Mouse (Mus musculus): Measurements from ENCODE around the gene Lrrtm3.

The Lrrtm3 gene

DNA sequence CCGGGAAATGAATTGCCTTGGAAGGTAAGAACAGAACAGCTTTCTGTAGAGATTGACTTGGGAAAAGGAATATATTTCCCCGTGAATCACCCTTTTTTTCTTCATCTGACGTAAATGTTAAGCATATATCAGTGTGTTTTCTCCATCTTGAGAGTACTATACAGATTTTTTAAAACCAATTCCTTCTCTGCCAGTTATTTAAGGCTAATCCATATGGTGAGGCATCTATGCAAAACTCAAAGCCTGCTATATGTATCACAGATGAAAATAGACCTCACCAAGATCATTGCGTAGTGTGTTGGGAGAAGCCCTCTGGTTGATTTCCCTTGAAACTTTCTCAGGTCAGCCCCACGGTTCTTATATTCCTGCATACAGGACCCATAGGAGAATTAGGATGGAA is 195.5 kb downstream of the Lrrtm3 start:
- DNase-seq (ENCODE audit: low spot score) = no peak

DNA sequence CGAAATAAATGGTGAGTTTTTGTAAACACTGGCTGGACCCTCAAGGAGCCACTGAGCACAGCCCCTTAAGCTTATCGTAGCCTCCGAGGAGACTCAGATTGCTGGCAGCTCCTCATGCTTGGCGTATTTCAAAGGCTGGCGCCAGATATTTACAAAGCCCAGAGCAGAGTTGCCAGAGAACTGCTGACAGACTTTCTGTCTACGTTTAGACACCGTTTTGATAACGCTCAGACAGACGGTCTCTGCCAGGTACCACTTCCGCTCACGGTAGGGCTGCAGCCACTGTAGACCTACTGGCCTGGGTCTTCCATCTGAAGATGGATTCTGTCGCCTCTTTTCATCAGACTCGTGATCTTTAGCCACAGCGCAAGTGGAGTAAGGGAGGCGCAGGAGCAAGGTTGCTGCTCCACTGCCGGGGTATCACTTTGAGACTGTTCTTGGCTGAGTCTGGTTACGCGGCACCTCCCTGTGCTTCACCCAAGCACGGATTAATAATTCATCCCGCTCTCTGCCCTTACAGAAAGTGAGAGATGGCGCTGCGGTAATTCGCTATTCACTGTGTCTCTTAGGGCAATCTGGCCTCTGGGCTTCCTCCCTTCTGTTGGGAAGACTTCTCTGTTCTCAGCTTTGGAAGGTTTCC is 203.5 kb downstream of the Lrrtm3 start:
- no peak for DNase-seq (ENCODE audit: low spot score)

DNA sequence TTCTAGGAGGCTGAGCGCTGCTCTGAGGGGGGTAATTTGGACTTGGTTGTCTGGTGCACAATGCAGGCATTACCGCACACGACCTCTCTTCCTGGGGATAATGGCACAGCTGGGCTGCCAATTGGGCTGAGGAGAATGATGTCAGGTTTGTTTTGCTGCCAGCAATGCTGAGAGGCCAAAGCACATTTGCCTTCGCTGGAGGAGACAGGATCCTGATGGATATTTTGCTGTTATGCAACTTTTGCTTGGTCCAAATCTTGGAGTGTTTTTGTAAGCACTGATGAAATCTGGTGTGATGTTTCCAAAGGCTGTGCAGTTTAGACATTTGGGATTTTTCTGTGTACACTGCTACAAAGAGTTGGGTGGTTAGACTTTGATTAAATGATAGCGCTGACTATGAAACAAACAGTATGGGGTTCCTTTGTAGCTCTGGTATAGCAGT is 209.6 kb downstream of the Lrrtm3 start:
- DNase-seq (ENCODE audit: low spot score) = no peak

Measured in spleen, adult 12 weeks (tissue).